40 mouse cellular contexts compared by ENCODE assay signal in genomic region chr6:42539711-42540110, GRCm38 (mm10). TPM values are rescaled to one million over a fixed set of nuclear protein-coding genes. Genes with fewer than 3 reads are reported as not detected.
"Had no signal": no experiment of that assay in that cellular context is flagged by ENCODE, and none has a peak within 500 bp of the region (broad histone marks: within the 10 kb centered on the region; RNA-seq: fewer than 3 reads in every experiment).

No protein-coding gene starts in this region.

- H3K4me2 ChIP-seq: embryonic facial prominence, embryonic 12.5 days; embryonic facial prominence, embryonic 13.5 days; embryonic facial prominence, embryonic 15.5 days; forebrain, embryonic 12.5 days; forebrain, embryonic 13.5 days; forebrain, embryonic 15.5 days had no signal

- H3K9me3 ChIP-seq: embryonic facial prominence, embryonic 10.5 days; embryonic facial prominence, embryonic 12.5 days; embryonic facial prominence, embryonic 13.5 days; embryonic facial prominence, embryonic 15.5 days; forebrain, embryonic 10.5 days; forebrain, embryonic 12.5 days; forebrain, embryonic 13.5 days; forebrain, embryonic 15.5 days had no signal

- H3K9ac ChIP-seq: embryonic facial prominence, embryonic 12.5 days; embryonic facial prominence, embryonic 13.5 days; embryonic facial prominence, embryonic 15.5 days; forebrain, embryonic 12.5 days; forebrain, embryonic 13.5 days; forebrain, embryonic 15.5 days; forebrain, postnatal 0 days had no signal

- ATAC-seq: forebrain, embryonic 13.5 days; forebrain, embryonic 14.5 days; forebrain, embryonic 15.5 days; forebrain, embryonic 16.5 days; forebrain, postnatal 0 days had no signal

- H3K27ac ChIP-seq: embryonic facial prominence, embryonic 10.5 days; embryonic facial prominence, embryonic 12.5 days; embryonic facial prominence, embryonic 13.5 days; embryonic facial prominence, embryonic 15.5 days; forebrain, embryonic 10.5 days; forebrain, embryonic 12.5 days; forebrain, embryonic 13.5 days; forebrain, embryonic 15.5 days; gastrocnemius, adult 2 months; heart, adult 2 months had no signal

- H3K27me3 ChIP-seq: embryonic facial prominence, embryonic 12.5 days; embryonic facial prominence, embryonic 13.5 days; embryonic facial prominence, embryonic 15.5 days; forebrain, embryonic 12.5 days; forebrain, embryonic 13.5 days; forebrain, embryonic 15.5 days had no signal

- H3K36me3 ChIP-seq: embryonic facial prominence, embryonic 10.5 days; embryonic facial prominence, embryonic 12.5 days; embryonic facial prominence, embryonic 13.5 days; embryonic facial prominence, embryonic 15.5 days; forebrain, embryonic 10.5 days; forebrain, embryonic 12.5 days; forebrain, embryonic 15.5 days had no signal

- DNase-seq: cerebellum, adult 8-10 months; cerebellum, adult 9-10 months; cerebellum, adult 9-11 months; cerebellum, postnatal 10 days; cerebellum, postnatal 14 days; cerebellum, postnatal 25 days; cerebellum, postnatal 36 days; embryo, embryonic 11 days; forebrain, postnatal 0 days; gastrocnemius, adult 2 months; gastrocnemius, postnatal 10 days; gastrocnemius, postnatal 14 days; gastrocnemius, postnatal 25 days; gastrocnemius, postnatal 36 days; heart, adult 11 months; heart, adult 18-20 months; heart, adult 2 months had no signal

- H3K4me1 ChIP-seq: forebrain, embryonic 10.5 days; forebrain, embryonic 12.5 days; forebrain, embryonic 13.5 days; forebrain, embryonic 15.5 days had no signal

- H3K4me3 ChIP-seq: embryonic facial prominence, embryonic 10.5 days; embryonic facial prominence, embryonic 12.5 days; embryonic facial prominence, embryonic 13.5 days; embryonic facial prominence, embryonic 15.5 days; erythroblast, embryonic 14.5 days; forebrain, embryonic 10.5 days; forebrain, embryonic 12.5 days; forebrain, embryonic 13.5 days; forebrain, embryonic 15.5 days; gastrocnemius, adult 2 months; heart, adult 2 months had no signal

RNA-seq across cellular contexts. Expression of gene Olfr455, which starts 7.7 kb away (rescaled TPM):
- total RNA-seq: common myeloid progenitor, adult 5-6 weeks; forebrain, postnatal 0 days; gastrocnemius, adult 18-20 months; gastrocnemius, adult 2 months; gastrocnemius, adult 8-10 months; gastrocnemius, postnatal 10 days; gastrocnemius, postnatal 14 days; gastrocnemius, postnatal 25 days; gastrocnemius, postnatal 36 days; gastrocnemius, postnatal 4 days; granulocyte monocyte progenitor cell, adult 5-6 weeks; heart, adult 18-20 months; heart, adult 2 months; heart, adult 8-10 months had no signal
- polyA plus RNA-seq: cortical plate, adult 2 months; embryonic facial prominence, embryonic 10.5 days; embryonic facial prominence, embryonic 11.5 days; embryonic facial prominence, embryonic 12.5 days; embryonic facial prominence, embryonic 13.5 days; embryonic facial prominence, embryonic 14.5 days; embryonic facial prominence, embryonic 15.5 days; erythroblast, embryonic 14.5 days; forebrain, embryonic 10.5 days; forebrain, embryonic 11.5 days; forebrain, embryonic 12.5 days; forebrain, embryonic 13.5 days; forebrain, embryonic 14.5 days; forebrain, embryonic 15.5 days; forebrain, embryonic 16.5 days; forebrain, postnatal 0 days; frontal cortex, adult 2 months; gonadal fat pad, adult 2 months; heart, adult 2 months had no signal

RNA-seq across cellular contexts. Expression of gene Olfr456, which starts 52.7 kb away (rescaled TPM):
- total RNA-seq: common myeloid progenitor, adult 5-6 weeks; forebrain, postnatal 0 days; gastrocnemius, adult 18-20 months; gastrocnemius, adult 2 months; gastrocnemius, adult 8-10 months; gastrocnemius, postnatal 10 days; gastrocnemius, postnatal 14 days; gastrocnemius, postnatal 25 days; gastrocnemius, postnatal 36 days; gastrocnemius, postnatal 4 days; granulocyte monocyte progenitor cell, adult 5-6 weeks; heart, adult 18-20 months; heart, adult 2 months; heart, adult 8-10 months had no signal
- polyA plus RNA-seq: cortical plate, adult 2 months; embryonic facial prominence, embryonic 10.5 days; embryonic facial prominence, embryonic 11.5 days; embryonic facial prominence, embryonic 12.5 days; embryonic facial prominence, embryonic 13.5 days; embryonic facial prominence, embryonic 15.5 days; erythroblast, embryonic 14.5 days; forebrain, embryonic 10.5 days; forebrain, embryonic 11.5 days; forebrain, embryonic 12.5 days; forebrain, embryonic 13.5 days; forebrain, embryonic 14.5 days; forebrain, embryonic 15.5 days; forebrain, embryonic 16.5 days; forebrain, postnatal 0 days; frontal cortex, adult 2 months; gonadal fat pad, adult 2 months; heart, adult 2 months had no signal

RNA-seq across cellular contexts. Expression of gene Tcaf3, which starts 57.8 kb away (rescaled TPM):
- total RNA-seq: common myeloid progenitor, adult 5-6 weeks; forebrain, postnatal 0 days; gastrocnemius, adult 18-20 months; gastrocnemius, adult 2 months; gastrocnemius, adult 8-10 months; gastrocnemius, postnatal 10 days; gastrocnemius, postnatal 14 days; gastrocnemius, postnatal 25 days; gastrocnemius, postnatal 36 days; gastrocnemius, postnatal 4 days; granulocyte monocyte progenitor cell, adult 5-6 weeks; heart, adult 18-20 months; heart, adult 2 months; heart, adult 8-10 months had no signal
- polyA plus RNA-seq: cortical plate, adult 2 months; embryonic facial prominence, embryonic 10.5 days; embryonic facial prominence, embryonic 11.5 days; embryonic facial prominence, embryonic 12.5 days; embryonic facial prominence, embryonic 13.5 days; embryonic facial prominence, embryonic 14.5 days; erythroblast, embryonic 14.5 days; forebrain, embryonic 10.5 days; forebrain, embryonic 11.5 days; forebrain, embryonic 12.5 days; forebrain, embryonic 14.5 days; forebrain, embryonic 15.5 days; forebrain, embryonic 16.5 days; forebrain, postnatal 0 days; frontal cortex, adult 2 months; gonadal fat pad, adult 2 months; heart, adult 2 months had no signal
